In the genomic region with DNA sequence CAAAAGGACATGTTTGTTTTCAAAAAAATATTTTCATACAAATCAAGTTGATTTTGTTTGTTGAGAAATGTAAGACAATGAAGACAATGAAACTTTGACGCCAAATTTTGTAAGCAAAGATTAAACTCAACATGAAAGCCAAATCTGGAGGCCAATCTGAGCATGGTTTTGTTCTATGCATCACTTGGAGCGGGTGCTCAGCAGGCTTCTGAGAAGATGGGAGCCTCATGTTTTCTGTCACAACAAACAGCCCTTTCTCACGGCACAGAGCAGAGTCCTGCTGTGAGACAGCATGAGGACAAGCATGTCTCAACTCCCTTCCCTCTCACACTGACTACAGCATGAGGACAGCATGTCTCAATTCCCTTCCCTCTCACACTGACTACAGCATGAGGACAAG, we compare ENCODE assay signal across 29 mouse cellular contexts. TPM values are rescaled to one million over a fixed set of nuclear protein-coding genes. Genes with fewer than 3 reads are reported as not detected.
DNase-seq lines count a peak whose midpoint lies in the region; ATAC-seq and TF ChIP-seq lines count a peak whose summit lies in the region.
"Had no signal": no experiment of that assay in that cellular context is flagged by ENCODE, and none has a peak within 500 bp of the region (broad histone marks: within the 10 kb centered on the region; RNA-seq: fewer than 3 reads in every experiment).

No protein-coding gene starts in this region.

- H3K9ac ChIP-seq in forebrain, postnatal 0 days = no peak overlapping the region
- H3K9ac ChIP-seq in forebrain, embryonic 15.5 days (replicated peaks) = no peak overlapping the region
- no peak overlapping the region for H3K9ac ChIP-seq in hindbrain, postnatal 0 days (replicated peaks; ENCODE audit: low read length)
- H3K9ac ChIP-seq in hindbrain, embryonic 16.5 days (ENCODE audit: low read depth, low read length) = no peak overlapping the region
- H3K9ac ChIP-seq in lung, postnatal 0 days (replicated peaks; ENCODE audit: low read depth) = no peak overlapping the region
- H3K9ac ChIP-seq: embryonic facial prominence, embryonic 13.5 days; embryonic facial prominence, embryonic 15.5 days; forebrain, embryonic 12.5 days had no signal

- no peak for TF ChIP-seq EP300 in lung, postnatal 0 days (IDR thresholded peaks at IDR 0.05)

- DNase-seq in forebrain, postnatal 0 days = peak; percentile 68
- DNase-seq in hindbrain, postnatal 0 days (ENCODE audit: low spot score) = peak; percentile 11
- peak; percentile 29 for DNase-seq in brain, adult 2 months (ENCODE audit: low read depth, low spot score)
- DNase-seq in brain, embryonic 18.5 days (ENCODE audit: low read depth, low spot score) = peak; percentile 22
- no peak for DNase-seq in lung, postnatal 0 days (ENCODE audit: low spot score)
- DNase-seq: adrenal gland, adult 8-10 months; adrenal gland, postnatal 14 days; adrenal gland, postnatal 36 days; B cell, adult 2 months; cerebellum, adult 11 months; cerebellum, adult 18-20 months; cerebellum, adult 8-10 months; cerebellum, adult 9-11 months; cerebellum, postnatal 14 days; cerebellum, postnatal 36 days; embryo, embryonic 11 days had no signal

- H3K4me3 ChIP-seq in forebrain, postnatal 0 days (ENCODE audit: low read depth, low read length) = no peak overlapping the region
- H3K4me3 ChIP-seq in forebrain, embryonic 15.5 days = no peak overlapping the region
- H3K4me3 ChIP-seq in hindbrain, postnatal 0 days (ENCODE audit: low read length) = no peak overlapping the region
- H3K4me3 ChIP-seq in hindbrain, embryonic 16.5 days (ENCODE audit: low read length) = no peak overlapping the region
- no peak overlapping the region for H3K4me3 ChIP-seq in lung, postnatal 0 days (ENCODE audit: low read depth, low read length)
- H3K4me3 ChIP-seq: embryonic facial prominence, embryonic 13.5 days; embryonic facial prominence, embryonic 15.5 days; erythroblast, embryonic 14.5 days; forebrain, embryonic 10.5 days; forebrain, embryonic 12.5 days had no signal

- no peaks in the 10 kb centered on the region for H3K9me3 ChIP-seq in forebrain, postnatal 0 days (ENCODE audit: low read length)
- H3K9me3 ChIP-seq in forebrain, embryonic 15.5 days = no peaks in the 10 kb centered on the region
- no peaks in the 10 kb centered on the region for H3K9me3 ChIP-seq in hindbrain, postnatal 0 days (ENCODE audit: low read length)
- H3K9me3 ChIP-seq in hindbrain, embryonic 16.5 days (ENCODE audit: control insufficient read depth, low read length) = no peaks in the 10 kb centered on the region
- no peaks in the 10 kb centered on the region for H3K9me3 ChIP-seq in lung, postnatal 0 days (ENCODE audit: low read length)
- H3K9me3 ChIP-seq: embryonic facial prominence, embryonic 13.5 days; embryonic facial prominence, embryonic 15.5 days; forebrain, embryonic 10.5 days; forebrain, embryonic 12.5 days; G1E had no signal

- no peaks in the 10 kb centered on the region for H3K4me1 ChIP-seq in forebrain, postnatal 0 days (ENCODE audit: insufficient read depth)
- H3K4me1 ChIP-seq in forebrain, embryonic 15.5 days = no peaks in the 10 kb centered on the region
- H3K4me1 ChIP-seq in hindbrain, postnatal 0 days (ENCODE audit: insufficient read depth, low read length) = no peaks in the 10 kb centered on the region
- no peaks in the 10 kb centered on the region for H3K4me1 ChIP-seq in hindbrain, embryonic 16.5 days (ENCODE audit: control insufficient read depth, insufficient read depth, low read depth, low read length)
- no peaks in the 10 kb centered on the region for H3K4me1 ChIP-seq in lung, postnatal 0 days (ENCODE audit: insufficient read depth, low read depth, low read length)
- H3K4me1 ChIP-seq: embryonic facial prominence, embryonic 13.5 days; embryonic facial prominence, embryonic 15.5 days; forebrain, embryonic 10.5 days; forebrain, embryonic 12.5 days had no signal

- H3K27me3 ChIP-seq in forebrain, postnatal 0 days (ENCODE audit: insufficient read depth, low read length) = no peaks in the 10 kb centered on the region
- H3K27me3 ChIP-seq in forebrain, embryonic 15.5 days = no peaks in the 10 kb centered on the region
- H3K27me3 ChIP-seq in hindbrain, postnatal 0 days (ENCODE audit: insufficient read depth, low read length) = no peaks in the 10 kb centered on the region
- no peaks in the 10 kb centered on the region for H3K27me3 ChIP-seq in hindbrain, embryonic 16.5 days (replicated peaks; ENCODE audit: control insufficient read depth, insufficient read depth, low read length)
- H3K27me3 ChIP-seq in lung, postnatal 0 days (replicated peaks; ENCODE audit: insufficient read depth, low read length) = no peaks in the 10 kb centered on the region
- H3K27me3 ChIP-seq: CH12.LX; embryonic facial prominence, embryonic 13.5 days; embryonic facial prominence, embryonic 15.5 days; forebrain, embryonic 12.5 days; Patski had no signal

- H3K4me2 ChIP-seq in forebrain, postnatal 0 days (ENCODE audit: low read depth) = no peak overlapping the region
- no peak overlapping the region for H3K4me2 ChIP-seq in forebrain, embryonic 15.5 days (replicated peaks)
- no peak overlapping the region for H3K4me2 ChIP-seq in hindbrain, postnatal 0 days (ENCODE audit: low read depth, low read length)
- no peak overlapping the region for H3K4me2 ChIP-seq in hindbrain, embryonic 16.5 days (ENCODE audit: low read length)
- H3K4me2 ChIP-seq in lung, postnatal 0 days (replicated peaks; ENCODE audit: low read depth, low read length) = no peak overlapping the region
- H3K4me2 ChIP-seq: embryonic facial prominence, embryonic 13.5 days; embryonic facial prominence, embryonic 15.5 days; forebrain, embryonic 12.5 days had no signal

- ATAC-seq in forebrain, postnatal 0 days = peak; percentile 82; the same call in 1 of the 2 replicates
- no peak for ATAC-seq in forebrain, embryonic 15.5 days (replicated peaks)
- ATAC-seq in hindbrain, postnatal 0 days = no peak
- no peak for ATAC-seq in hindbrain, embryonic 16.5 days
- ATAC-seq in lung, postnatal 0 days = no peak
- ATAC-seq: activated CD4-positive, CD25-positive, alpha-beta regulatory T cell, adult 4 months; CD4-positive, CD25-positive, alpha-beta regulatory T cell, adult 4 months; forebrain, embryonic 14.5 days; Patski had no signal

- no peak for TF ChIP-seq CTCF in forebrain, postnatal 0 days (IDR thresholded peaks at IDR 0.05; ENCODE audit: low read depth)
- no peak for TF ChIP-seq CTCF in hindbrain, postnatal 0 days (IDR thresholded peaks at IDR 0.05; ENCODE audit: low read depth)
- no peak for TF ChIP-seq CTCF in lung, postnatal 0 days (IDR thresholded peaks at IDR 0.05)

- WGBS in forebrain, postnatal 0 days = 41% methylated on average over 3 of the region's 3 CpGs
- WGBS in forebrain, embryonic 15.5 days = 48% methylated on average over 3 of the region's 3 CpGs
- 39% methylated on average over 3 of the region's 3 CpGs for WGBS in hindbrain, postnatal 0 days
- 44% methylated on average over 3 of the region's 3 CpGs for WGBS in hindbrain, embryonic 16.5 days
- 54% methylated on average over 3 of the region's 3 CpGs for WGBS in lung, postnatal 0 days

- peaks cover 29% of the 10 kb centered on the region for H3K36me3 ChIP-seq in forebrain, postnatal 0 days (ENCODE audit: insufficient read depth)
- H3K36me3 ChIP-seq in forebrain, embryonic 15.5 days = peaks cover 41% of the 10 kb centered on the region
- peaks cover 15% of the 10 kb centered on the region; the same call in 1 of the 2 replicates for H3K36me3 ChIP-seq in hindbrain, postnatal 0 days (ENCODE audit: insufficient read depth, low read length)
- H3K36me3 ChIP-seq in hindbrain, embryonic 16.5 days (ENCODE audit: control insufficient read depth, insufficient read depth, low read length) = peaks cover 11% of the 10 kb centered on the region; the same call in 1 of the 2 replicates
- H3K36me3 ChIP-seq in lung, postnatal 0 days (ENCODE audit: insufficient read depth, low read length) = no peaks in the 10 kb centered on the region

- H3K27ac ChIP-seq in forebrain, postnatal 0 days (ENCODE audit: low read depth, low read length) = no peak overlapping the region
- H3K27ac ChIP-seq in forebrain, embryonic 15.5 days (replicated peaks) = no peak overlapping the region
- H3K27ac ChIP-seq in hindbrain, postnatal 0 days = no peak overlapping the region
- no peak overlapping the region for H3K27ac ChIP-seq in hindbrain, embryonic 16.5 days (ENCODE audit: low read depth, low read length)
- H3K27ac ChIP-seq in lung, postnatal 0 days (ENCODE audit: low read length) = no peak overlapping the region
- H3K27ac ChIP-seq: embryonic facial prominence, embryonic 13.5 days; embryonic facial prominence, embryonic 15.5 days; forebrain, embryonic 10.5 days; forebrain, embryonic 12.5 days had no signal

RNA-seq across cellular contexts. Expression of a gene that starts 25.1 kb away (rescaled TPM):
- total RNA-seq in forebrain, postnatal 0 days (2014; rRNA removed) = 38.1 and 42.3 TPM in 2 replicates
- polyA plus RNA-seq in forebrain, postnatal 0 days (2015; fragmentation: Nextera tagmentation; extraction: Ambion mirVana) = 32.0 and 40.8 TPM in 2 replicates
- polyA plus RNA-seq in forebrain, embryonic 15.5 days (2015; fragmentation: Nextera tagmentation; extraction: Ambion mirVana) = 42.8 and 43.4 TPM in 2 replicates
- total RNA-seq in hindbrain, postnatal 0 days (2014; rRNA removed) = 31.4 and 38.2 TPM in 2 replicates
- polyA plus RNA-seq in hindbrain, postnatal 0 days (2015; fragmentation: Nextera tagmentation; extraction: Ambion mirVana) = 44.7 and 47.5 TPM in 2 replicates
- polyA plus RNA-seq in hindbrain, embryonic 16.5 days (2015; fragmentation: Nextera tagmentation; extraction: Ambion mirVana) = 48.0 and 51.4 TPM in 2 replicates
- polyA plus RNA-seq in lung, postnatal 0 days (2015; fragmentation: Nextera tagmentation; extraction: Ambion mirVana) = 22.5 and 23.2 TPM in 2 replicates

RNA-seq across cellular contexts. Expression of a gene that starts 31.6 kb away (rescaled TPM):
- total RNA-seq in forebrain, postnatal 0 days (2014; rRNA removed) = 34.6 and 41.5 TPM in 2 replicates
- 49.7 and 59.7 TPM in 2 replicates for polyA plus RNA-seq in forebrain, postnatal 0 days (2015; fragmentation: Nextera tagmentation; extraction: Ambion mirVana)
- polyA plus RNA-seq in forebrain, embryonic 15.5 days (2015; fragmentation: Nextera tagmentation; extraction: Ambion mirVana) = 85.3 and 92.9 TPM in 2 replicates
- 15.6 and 18.5 TPM in 2 replicates for total RNA-seq in hindbrain, postnatal 0 days (2014; rRNA removed)
- polyA plus RNA-seq in hindbrain, postnatal 0 days (2015; fragmentation: Nextera tagmentation; extraction: Ambion mirVana) = 34.6 and 34.7 TPM in 2 replicates
- polyA plus RNA-seq in hindbrain, embryonic 16.5 days (2015; fragmentation: Nextera tagmentation; extraction: Ambion mirVana) = 46.6 and 48.5 TPM in 2 replicates
- polyA plus RNA-seq in lung, postnatal 0 days (2015; fragmentation: Nextera tagmentation; extraction: Ambion mirVana) = 25.8 and 27.5 TPM in 2 replicates

RNA-seq across cellular contexts. Expression of a gene that starts 31.7 kb away (rescaled TPM):
- 9.2 and 10.9 TPM in 2 replicates for total RNA-seq in forebrain, postnatal 0 days (2014; rRNA removed)
- polyA plus RNA-seq in forebrain, postnatal 0 days (2015; fragmentation: Nextera tagmentation; extraction: Ambion mirVana) = 10.2 and 11.4 TPM in 2 replicates
- 20.3 and 23.6 TPM in 2 replicates for polyA plus RNA-seq in forebrain, embryonic 15.5 days (2015; fragmentation: Nextera tagmentation; extraction: Ambion mirVana)
- total RNA-seq in hindbrain, postnatal 0 days (2014; rRNA removed) = 7.5 and 11.3 TPM in 2 replicates
- polyA plus RNA-seq in hindbrain, postnatal 0 days (2015; fragmentation: Nextera tagmentation; extraction: Ambion mirVana) = 10.8 and 13.1 TPM in 2 replicates
- 17.6 and 20.0 TPM in 2 replicates for polyA plus RNA-seq in hindbrain, embryonic 16.5 days (2015; fragmentation: Nextera tagmentation; extraction: Ambion mirVana)
- 14.6 and 16.1 TPM in 2 replicates for polyA plus RNA-seq in lung, postnatal 0 days (2015; fragmentation: Nextera tagmentation; extraction: Ambion mirVana)

RNA-seq across cellular contexts. Expression of a gene that starts 35.9 kb away (rescaled TPM):
- 1.7 and 2.0 TPM in 2 replicates for total RNA-seq in forebrain, postnatal 0 days (2014; rRNA removed)
- polyA plus RNA-seq in forebrain, postnatal 0 days (2015; fragmentation: Nextera tagmentation; extraction: Ambion mirVana) = 1.5 and 2.1 TPM in 2 replicates
- polyA plus RNA-seq in forebrain, embryonic 15.5 days (2015; fragmentation: Nextera tagmentation; extraction: Ambion mirVana) = 3.8 and 4.4 TPM in 2 replicates
- total RNA-seq in hindbrain, postnatal 0 days (2014; rRNA removed) = 2.8 and 3.4 TPM in 2 replicates
- 3.1 and 3.4 TPM in 2 replicates for polyA plus RNA-seq in hindbrain, postnatal 0 days (2015; fragmentation: Nextera tagmentation; extraction: Ambion mirVana)
- 4.5 and 5.8 TPM in 2 replicates for polyA plus RNA-seq in hindbrain, embryonic 16.5 days (2015; fragmentation: Nextera tagmentation; extraction: Ambion mirVana)
- 11.0 and 11.5 TPM in 2 replicates for polyA plus RNA-seq in lung, postnatal 0 days (2015; fragmentation: Nextera tagmentation; extraction: Ambion mirVana)

RNA-seq across cellular contexts. Expression of a gene that starts 36.0 kb away (rescaled TPM):
- total RNA-seq in forebrain, postnatal 0 days (2014; rRNA removed) = 31.0 and 37.6 TPM in 2 replicates
- 40.1 and 45.7 TPM in 2 replicates for polyA plus RNA-seq in forebrain, postnatal 0 days (2015; fragmentation: Nextera tagmentation; extraction: Ambion mirVana)
- polyA plus RNA-seq in forebrain, embryonic 15.5 days (2015; fragmentation: Nextera tagmentation; extraction: Ambion mirVana) = 49.4 and 54.4 TPM in 2 replicates
- 35.5 and 40.5 TPM in 2 replicates for total RNA-seq in hindbrain, postnatal 0 days (2014; rRNA removed)
- polyA plus RNA-seq in hindbrain, postnatal 0 days (2015; fragmentation: Nextera tagmentation; extraction: Ambion mirVana) = 62.9 and 66.3 TPM in 2 replicates
- polyA plus RNA-seq in hindbrain, embryonic 16.5 days (2015; fragmentation: Nextera tagmentation; extraction: Ambion mirVana) = 63.4 and 71.8 TPM in 2 replicates
- polyA plus RNA-seq in lung, postnatal 0 days (2015; fragmentation: Nextera tagmentation; extraction: Ambion mirVana) = 125 and 130 TPM in 2 replicates
